Mouse (Mus musculus) layer of hippocampus, adult 11-12 months (tissue): ENCODE measurements around the gene Snx9.

Experiments
- DNase-seq: peaks from one replicate; pipeline ENCODE4 v3.0.0; 2022; ENCODE audit warnings: low spot score

The Snx9 gene

DNA sequence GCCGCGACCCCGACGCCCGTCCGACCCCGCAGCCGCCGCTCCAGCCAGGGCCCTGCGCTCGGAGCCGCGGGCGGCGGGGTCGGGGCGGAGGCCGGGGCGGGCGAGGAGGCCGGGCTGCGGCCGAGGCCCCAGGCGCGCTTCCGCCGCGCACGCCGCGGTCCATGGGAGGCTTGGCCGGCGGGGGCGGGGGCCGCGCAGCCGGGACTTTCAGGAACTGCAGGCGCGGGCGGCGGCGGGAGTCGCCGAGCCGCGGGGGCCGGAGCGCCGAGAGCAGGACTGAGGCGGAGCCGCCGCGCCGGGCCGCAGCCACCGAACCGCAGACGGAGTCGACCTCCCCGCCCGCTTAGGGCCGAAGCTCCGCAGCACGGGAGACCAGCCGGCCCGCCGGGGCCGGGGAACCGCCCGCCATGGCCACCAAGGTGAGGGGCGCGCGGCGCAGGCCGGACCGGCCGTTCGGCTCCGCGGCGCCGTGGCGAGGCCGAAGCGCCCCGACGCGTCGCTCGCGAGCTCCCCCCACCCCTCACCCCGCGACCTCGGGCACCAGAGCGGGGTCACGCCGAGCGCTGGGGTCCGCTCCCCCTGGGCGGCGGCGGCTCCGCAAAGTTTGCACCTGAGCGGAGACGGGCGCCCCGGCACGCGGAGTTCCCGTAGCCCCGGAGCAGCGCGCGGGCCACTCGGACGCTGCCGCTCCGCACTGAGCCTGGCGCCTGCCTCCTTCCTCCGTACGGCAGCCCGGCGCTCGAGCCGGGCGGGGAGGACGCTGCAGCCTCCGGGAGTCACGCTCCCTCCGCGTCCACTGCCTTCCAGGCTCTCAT lies at the start of gene Snx9:
Gene Snx9 (plus strand): TSS at position 202 of the 815 bp plus-strand sequence.
- peak; percentile 56 for DNase-seq

DNA sequence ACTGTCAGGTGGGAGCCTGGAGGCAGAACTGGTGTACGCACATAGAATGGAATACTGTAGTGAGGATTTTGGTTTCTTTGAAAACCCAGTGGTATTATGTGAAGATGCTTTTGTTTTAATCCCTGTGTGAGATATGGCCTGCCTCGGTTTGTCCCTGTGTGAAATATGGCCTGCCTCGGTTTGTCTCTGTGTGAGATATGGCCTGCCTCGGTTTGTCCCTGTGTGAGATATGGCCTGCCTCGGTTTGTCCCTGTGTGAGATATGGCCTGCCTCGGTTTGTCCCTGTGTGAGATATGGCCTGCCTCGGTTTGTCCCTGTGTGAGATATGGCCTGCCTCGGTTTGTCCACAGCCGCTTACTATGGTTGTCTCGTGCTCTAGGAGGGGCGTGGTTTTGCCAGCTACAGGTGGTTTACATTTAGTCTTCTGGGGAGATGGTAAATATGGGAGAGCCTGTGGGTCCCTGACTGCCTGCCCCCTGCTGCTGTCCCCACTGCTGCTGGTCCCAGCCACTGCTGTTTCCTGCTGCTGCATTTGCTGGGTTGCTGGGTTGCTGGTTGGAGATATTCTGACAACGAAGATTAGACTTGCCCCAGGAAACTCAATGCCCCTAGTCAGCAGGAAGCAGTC lies 48.9 kb upstream of the Snx9 start:
- DNase-seq = no peak

DNA sequence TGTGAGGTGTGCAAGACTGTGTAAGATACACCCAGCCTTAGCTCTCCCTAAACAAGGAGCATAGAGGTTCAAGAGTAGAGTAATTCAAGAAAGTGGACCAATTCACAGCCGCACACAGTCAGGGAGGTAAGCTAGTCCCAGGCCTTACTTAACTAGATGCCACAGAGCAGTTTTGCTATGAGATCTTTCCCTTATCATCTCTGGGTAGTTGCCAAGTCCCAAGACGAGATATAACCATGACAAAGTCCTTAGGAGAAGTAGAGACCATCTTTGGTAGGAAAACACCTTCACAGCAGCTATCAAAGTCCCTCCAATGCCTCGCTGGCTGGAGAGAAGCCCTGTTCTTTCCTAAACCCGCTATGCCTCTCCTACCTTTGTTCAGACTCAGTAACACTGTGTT lies 47.5 kb upstream of the Snx9 start:
- DNase-seq = no peak

DNA sequence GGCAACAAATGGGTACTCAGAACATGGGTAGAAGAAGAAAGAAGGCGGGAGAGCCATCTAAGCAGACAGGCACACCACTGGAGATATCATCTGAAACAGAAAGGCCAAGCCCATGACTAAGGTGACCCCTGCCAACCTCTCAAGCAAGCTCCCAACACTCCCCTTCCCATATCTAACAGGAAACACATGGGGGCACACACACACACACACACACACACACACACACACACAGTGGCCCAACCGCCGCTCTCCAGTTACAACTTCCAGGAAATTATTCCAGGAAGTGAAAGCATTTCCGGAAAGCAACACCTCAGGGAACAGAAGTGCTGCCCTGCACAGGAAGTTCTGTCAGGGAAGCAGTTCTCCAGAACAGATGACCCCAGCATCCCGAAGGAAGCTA lies 46.9 kb upstream of the Snx9 start:
- DNase-seq = no peak

DNA sequence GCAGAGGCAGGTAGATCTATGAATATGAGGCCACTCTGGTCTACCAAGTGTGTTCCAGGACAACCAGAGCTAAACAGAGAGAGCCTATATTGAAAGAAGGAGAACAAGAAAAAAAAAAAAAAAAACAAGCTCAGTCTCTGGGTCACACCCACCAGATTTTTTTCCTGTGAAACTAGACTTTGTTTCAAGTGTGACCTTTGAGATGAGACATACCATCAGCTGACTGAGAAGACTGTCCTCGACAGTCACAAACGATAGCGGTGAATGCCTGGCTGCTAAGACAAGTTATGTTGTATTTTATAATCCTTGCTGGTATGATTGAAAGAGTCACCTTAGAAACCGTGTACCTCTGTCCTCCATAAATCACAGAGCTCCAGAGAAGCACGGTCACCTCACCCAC lies 45.8 kb upstream of the Snx9 start:
- no peak for DNase-seq

DNA sequence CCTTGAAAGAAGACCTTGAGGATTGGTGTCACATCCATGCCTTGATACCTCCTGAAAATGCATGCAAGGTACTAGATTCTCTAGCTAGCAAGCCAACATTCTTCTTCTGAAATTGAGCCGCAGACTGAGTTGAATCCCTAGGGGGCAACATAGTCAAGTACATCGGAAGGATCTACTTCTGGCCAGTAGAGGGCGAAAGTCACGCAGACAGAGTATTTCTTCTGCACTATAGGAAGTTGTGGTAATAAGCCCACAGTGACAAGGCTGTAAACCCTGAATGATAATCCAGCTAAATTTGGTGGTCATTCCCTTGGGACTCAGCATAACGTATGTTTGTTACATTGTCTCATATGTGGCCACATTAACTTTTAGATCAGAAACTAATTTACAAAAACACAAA lies 45.3 kb upstream of the Snx9 start:
- peak; percentile 88 for DNase-seq

DNA sequence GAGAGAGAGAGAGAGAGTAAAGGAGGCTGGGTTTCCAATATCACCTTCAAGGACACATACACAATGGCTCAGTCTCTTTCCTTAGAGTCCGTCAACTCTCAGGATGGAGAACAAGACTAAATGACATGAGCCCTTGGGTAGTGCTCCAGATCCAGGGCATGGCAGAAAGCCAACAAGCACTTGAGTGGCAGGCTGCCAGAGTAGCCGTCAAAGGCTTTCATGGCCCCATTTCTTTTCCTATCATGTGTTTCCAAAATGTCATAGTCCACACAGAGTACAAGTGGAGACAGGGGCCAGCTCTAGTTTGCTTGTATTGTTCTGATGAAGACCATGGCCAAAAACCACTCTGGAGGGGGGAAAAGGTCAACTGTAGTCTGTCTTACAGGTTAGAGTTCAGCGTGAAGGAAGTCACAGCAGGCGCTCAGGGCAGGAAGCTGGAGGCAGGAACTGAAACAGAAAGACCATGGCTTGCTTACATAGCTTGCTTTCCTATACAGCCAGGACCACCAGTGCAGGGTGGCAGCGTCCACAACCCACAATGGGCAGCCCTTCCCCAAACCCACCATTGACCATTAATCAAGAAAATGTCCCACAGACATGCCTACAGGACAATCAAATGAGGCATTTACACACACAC lies 43.9 kb upstream of the Snx9 start:
- no peak for DNase-seq

DNA sequence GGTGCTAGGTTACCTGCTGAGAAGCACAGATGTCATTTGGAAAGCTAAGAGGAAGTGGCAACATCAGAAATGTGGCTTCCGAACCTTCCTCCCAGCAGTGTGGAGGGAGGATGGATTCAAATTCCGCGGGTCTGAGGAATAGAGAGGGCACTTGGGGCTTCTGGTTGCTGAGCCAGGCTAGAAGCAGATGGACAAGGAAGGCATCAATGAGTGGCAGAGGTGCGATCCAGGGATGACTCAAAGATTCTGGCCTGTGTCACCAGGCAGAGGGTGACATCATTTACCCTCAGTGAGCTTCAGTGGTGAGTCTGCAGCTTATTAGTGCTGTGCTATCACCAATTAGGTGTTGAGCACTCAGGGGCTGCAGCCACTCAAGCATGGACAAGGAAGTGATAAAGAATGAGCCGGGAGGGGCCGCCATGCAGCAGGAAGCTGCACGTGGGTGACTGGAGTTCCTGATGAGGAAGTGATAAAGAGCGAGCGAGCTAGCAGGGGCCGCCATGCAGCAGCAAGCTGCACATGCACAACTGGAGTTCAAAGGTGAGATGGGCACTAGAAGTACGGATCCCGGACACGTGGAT lies 42.8 kb upstream of the Snx9 start:
- no peak for DNase-seq

DNA sequence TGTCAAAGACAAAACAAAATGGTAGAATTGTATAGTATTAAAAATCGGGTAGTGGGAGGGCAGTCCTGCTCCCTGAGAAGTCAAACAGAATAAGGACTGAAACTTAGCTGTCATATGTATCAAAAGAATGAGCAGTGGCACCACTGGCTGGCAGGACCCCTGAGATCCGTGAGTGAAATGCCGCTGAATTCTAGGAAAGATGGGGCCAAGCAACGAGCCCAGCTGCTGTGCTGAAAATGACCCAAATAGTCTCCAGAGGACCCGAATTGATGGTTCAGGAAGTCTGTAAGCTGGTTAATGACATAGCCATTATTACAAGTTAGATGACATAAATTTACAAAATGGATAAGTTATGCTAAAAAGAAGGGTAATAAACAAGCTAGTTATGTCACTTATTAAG lies 42.2 kb upstream of the Snx9 start:
- DNase-seq = no peak

DNA sequence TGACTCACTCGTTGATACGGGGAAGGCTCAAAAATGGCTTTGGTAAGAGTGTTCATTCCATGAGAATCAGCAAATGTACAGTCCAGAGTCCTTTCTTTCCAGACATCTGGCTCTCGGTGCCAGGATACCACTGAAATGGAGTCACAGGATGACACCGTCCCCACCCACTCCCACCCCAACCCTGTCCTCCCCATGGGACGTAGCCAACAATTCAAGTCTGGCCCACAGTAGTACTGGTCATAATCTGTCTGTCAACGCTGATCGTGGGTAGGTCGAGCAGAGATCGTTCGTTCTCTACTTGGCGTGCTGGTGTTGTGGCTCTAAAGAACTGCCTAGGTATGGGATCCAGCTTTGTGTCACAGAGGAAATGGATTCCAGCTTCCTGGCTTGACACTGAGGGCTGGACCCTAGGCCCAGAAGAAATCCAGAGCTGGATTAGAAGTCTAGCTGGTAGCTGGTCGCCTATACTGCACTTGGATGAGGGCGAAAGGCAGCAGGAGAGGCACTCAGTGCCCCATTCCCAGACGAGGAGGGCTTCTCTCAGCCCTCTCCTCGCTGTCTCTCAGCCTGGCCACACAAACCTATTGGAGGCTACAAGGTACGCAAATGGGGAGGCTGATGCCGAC lies 41.6 kb upstream of the Snx9 start:
- no peak for DNase-seq

DNA sequence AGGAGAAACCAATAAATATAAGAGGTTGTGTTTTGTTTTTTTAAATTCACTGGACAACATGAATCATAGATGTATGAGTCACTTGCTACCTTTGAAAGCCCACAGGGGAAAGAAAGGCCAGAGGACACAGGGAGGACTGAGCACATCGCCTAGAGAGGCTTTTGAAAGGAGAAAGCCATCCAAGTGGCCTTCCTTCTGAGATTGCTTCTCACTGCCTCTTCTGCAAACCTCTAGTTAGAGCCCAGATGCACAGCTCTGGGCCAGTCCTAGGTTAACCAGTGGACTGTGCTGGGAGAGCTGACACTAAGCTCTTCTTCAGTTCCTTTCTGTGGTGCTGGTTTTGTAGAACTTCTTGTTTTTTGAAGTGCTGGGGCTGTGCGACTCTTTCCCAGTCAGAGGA lies 40.9 kb upstream of the Snx9 start:
- DNase-seq = no peak

DNA sequence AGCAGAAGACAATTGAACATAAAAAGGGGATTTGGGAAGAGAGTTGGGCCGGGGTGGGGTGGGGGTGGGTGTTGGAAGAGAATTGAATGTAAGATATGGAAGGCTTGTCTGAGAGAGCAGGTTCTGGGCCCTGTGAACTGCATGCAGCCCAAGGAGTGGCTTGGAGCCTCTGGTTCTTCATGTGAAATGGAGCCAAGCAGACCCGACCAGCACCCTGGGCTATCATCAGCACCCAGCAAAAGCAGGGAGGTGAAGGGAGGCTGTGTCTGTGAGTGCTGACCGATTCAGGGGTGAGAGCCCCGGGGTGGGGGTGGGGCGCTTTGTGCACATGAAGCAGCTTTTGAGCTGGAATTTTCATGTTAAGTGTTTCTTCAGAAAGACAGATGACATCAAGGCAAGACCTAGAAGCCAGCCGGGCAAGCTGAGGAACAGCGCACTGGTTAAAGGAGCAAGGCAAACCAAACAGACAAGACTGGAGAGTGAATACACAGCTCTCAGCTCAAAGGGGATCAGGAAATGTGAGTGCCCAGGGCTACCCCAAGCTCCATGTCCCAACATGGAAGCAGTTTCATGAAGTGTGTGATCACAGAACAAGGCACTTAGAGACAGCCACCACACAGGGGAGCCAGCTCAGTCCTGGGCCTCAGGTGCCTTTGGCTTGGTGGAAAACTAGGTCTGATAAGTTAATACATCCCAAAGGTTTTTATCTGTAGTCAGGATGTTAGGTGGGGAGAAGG lies 40.1 kb upstream of the Snx9 start:
- no peak for DNase-seq

DNA sequence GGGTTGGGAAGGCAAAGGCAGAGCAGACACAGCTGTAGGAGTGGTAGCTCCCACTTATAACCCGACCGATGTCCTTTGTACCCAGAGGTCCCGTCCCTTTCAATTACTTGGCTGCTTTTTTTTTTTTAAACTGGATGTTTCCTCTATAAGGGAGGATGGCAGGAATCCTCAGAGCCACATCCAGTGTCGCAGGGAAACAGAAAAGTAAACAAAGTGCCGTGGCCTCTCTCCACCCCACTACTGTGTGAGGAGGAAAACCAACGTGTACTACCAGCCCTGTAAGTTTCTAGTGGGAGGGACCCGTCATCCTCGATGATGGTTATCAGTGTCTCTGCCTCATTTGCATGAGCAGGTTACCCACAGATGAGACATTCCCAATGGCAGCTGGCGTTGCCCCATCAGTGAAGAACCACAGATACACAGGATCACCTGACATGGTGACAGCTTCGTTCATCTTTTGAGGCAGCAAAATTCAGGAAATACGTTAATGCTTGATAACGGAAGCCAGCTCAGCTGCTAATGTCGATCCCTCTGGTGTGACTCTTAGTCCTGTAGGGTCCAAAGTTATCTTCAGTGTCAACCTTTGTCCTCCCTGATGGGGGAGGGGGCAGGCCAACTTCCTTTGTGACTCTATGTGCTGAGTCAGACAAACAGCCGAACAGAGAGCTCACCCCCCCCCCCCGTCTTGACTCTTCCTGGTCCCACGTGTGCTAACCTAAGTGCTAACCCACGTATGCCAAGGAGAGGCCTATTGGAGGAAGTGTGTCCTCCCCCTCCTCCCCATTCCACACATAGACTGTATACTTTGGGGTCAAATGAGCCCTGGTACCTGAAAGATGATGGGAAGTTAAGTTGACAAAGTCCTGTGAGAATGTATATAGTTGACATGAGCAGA lies 39.1 kb upstream of the Snx9 start:
- no peak for DNase-seq

DNA sequence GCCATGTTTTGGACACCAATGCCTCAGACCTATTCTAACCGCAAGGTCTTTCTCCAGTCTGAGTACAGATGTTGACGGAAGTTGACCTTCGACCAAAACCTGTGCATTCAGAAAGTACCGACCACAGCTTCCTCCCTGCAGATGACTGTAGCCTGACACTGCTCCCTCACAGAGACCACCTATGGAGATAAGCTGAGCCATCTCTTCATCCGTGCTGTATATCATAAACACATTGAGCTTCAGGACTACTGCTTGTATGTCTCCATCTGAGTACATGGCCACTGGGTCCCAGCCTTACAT lies 38.5 kb upstream of the Snx9 start:
- DNase-seq = no peak

DNA sequence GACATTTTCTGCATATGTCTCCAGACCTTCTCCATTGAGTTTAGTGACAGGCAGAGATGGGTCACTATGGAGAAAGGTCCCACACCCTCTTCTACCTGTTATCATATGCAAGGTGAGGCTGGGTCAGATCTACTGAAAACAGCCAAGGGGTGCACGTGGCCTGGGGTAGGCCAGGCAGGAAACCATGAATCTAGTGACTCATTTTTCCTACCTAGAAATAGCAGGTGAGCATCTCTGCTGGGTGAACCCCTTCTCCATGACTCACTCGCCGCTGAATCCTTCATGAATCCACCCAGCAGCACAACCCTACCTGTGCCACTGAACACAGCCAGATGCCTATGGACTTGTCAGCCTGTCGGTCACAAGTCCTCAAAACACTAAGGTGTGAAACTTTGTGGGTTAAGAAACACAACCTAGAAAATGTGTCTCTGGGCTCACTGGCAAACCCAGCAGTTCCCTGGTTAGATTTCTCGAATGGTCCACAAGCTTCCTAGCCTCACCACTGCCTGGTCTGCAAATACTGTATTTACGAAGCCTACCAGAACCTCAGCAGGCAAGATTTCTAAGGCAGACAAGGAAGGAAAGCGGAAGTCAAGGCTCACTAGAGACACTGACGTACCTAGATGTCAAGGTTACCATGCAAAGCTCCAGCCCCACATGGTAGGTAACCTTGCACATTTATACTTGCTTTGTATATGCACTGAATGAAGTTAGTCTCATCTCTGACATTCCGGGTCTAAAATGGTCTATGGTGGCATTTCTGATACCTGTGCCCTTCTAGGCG lies 37.7 kb upstream of the Snx9 start:
- DNase-seq = no peak

DNA sequence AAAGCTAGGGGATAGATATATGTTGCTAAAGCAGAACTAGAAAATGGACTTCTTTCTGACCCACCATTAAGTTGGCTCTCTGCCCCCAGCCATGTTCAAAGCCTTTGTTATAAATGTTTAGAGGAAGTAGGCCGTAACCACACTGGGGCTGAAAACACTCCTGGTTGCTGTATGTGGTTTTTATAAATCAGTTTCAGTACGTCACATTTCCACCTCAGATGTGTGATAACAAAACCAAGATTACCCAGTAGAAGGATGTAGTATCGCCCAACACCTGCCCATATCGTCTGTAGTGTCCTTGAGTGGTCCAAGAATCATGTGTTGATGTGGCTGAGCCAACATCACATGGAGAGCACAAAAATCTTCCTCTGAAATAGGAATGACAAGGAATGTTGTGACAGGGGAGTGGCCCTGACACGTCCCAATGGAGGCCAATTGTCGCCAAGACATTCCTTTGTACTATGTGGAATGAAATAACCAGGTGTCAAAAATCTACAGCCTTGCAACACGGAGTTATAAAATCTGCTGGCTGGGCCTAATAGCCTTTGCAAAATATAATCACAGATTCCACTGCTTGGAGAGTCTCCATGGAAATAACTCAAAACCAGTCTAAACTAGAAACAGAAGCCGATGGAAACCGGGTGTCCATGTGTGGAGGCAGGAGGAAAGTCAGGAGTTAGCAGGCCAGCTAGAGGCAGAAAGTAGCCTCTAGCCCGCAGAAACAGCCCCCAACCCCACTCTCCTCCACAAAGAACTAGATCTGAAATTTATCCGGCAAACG lies 36.6 kb upstream of the Snx9 start:
- DNase-seq = no peak

DNA sequence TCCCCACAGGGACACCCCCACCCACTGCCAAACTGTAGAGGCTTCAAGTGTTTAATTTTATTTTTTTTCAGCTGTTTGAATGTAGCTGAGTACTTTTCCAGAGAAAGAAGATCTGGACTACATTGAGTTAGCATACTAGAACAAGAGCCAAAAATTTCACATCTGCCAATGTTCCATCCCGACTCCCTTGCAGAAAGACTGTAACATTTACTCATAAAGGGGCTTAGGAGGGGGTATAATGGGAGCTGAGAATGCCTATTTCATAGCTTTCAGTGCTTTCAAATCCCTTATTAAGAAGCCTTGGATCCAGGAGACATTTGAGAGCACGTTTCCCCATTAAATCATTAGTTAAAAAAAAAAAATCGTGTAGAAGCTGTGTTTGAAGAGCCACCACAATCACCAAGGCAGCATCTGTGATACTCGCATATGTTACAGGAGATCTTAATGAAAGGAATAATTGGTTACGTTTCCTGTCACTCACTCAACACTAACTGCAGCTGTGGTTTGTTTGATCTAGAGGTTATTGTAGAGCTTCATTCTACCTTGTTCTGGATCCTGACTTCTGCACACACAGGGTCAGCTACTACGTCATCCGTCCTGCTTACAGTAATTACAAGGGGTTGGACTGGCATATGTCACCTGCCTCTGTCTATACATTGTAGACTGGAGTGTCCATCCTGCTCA lies 35.8 kb upstream of the Snx9 start:
- DNase-seq = no peak

DNA sequence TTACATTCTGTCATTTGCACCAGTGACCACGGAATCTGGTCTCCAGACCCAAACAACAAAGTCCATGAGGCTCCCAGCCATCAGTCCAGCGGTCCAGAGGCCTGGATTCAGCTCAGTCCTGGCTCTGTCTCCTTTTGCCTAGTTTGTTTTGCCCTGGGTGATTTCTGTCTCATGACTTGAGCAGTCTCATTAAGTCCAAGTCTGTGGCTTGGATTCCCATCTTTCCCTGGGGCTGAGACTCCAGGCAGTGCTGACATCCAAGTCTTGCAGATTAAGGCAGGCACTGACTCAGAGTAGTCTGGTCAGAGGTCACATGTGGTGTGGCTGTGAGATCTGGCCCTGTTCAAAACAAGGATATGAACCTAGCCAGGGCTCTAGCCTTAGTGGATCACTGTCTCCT lies 35.2 kb upstream of the Snx9 start:
- no peak for DNase-seq

DNA sequence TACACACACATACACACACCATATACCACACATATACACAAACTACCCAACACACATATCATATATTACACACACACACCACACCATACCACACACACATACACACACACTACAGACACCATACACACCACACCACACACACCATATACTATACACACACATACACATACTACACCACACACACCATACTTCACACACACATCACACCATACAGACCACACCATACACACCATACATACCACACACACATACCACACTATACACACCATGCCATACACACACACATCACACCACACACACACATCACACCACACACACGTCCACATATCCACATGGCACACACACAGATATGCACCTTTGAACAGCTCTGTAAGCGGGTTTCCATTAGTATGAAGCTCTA lies 34.3 kb upstream of the Snx9 start:
- no peak for DNase-seq
